Mouse (Mus musculus) megakaryocyte, embryonic 14.5 days (primary cell): ENCODE measurements at regions not wholly inside any gene's neighbourhood (a gene's known extent, or its start where the extent isn't known, plus 50 kb on each side); places are given as distances from the start of the nearest gene placed in this dataset.

ENCODE experiments used
- FLI1 ChIP-seq: IDR thresholded peaks from 2 replicates; pipeline ENCODE4 v1.6.1; 2012; ENCODE audit warnings: low read length, inconsistent platforms, mixed read lengths
- GATA1 ChIP-seq: IDR thresholded peaks from 3 replicates; pipeline ENCODE4 v1.6.1; 2012; ENCODE audit warnings: mixed read lengths, low read length, inconsistent platforms, borderline replicate concordance

- TF ChIP-seq GATA1 (no peak), FLI1 (no peak)
These were observed 427.8 kb upstream of the Kif2a start for GRCm38 (mm10) chr13:107449598-107450179.
